Mouse (Mus musculus) left cerebral cortex, adult 8-10 months (tissue): Measurements from ENCODE around the gene Capn15. TPM values are rescaled to one million over a fixed set of nuclear protein-coding genes. Genes with fewer than 3 reads are reported as not detected.

Experiments used
- DNase-seq, 2 experiments: peaks; one replicate each; pipeline ENCODE4 v3.0.0; 2022; ENCODE audit warnings: low spot score in 2 of 2
- total RNA-seq, 4 experiments: library from RNA; stranded (reverse); gene quantifications; 2 replicates each; pipeline ENCODE4 v1.2.4; 2022

Capn15 gene
- total RNA-seq, 4 experiments from 2014 or later = 34.3 to 50.9 (median 46.4) TPM

- DNase-seq = peak; percentile 99 to 100
These were observed 65.6 kb downstream of the Capn15 start for GRCm38 (mm10) chr17:25919786-25920642.

GRCm38 (mm10) chr17:25919144-25919785, 66.3 kb downstream of the Capn15 start, which contains the start of gene Rab40c:
Gene Rab40c, minus strand, starts transcription at chr17:25919727.
- peak in 1 of 2 experiments; percentile 50 for DNase-seq

- no peak for DNase-seq
These were observed 67.4 kb downstream of the Capn15 start for GRCm38 (mm10) chr17:25918037-25918750.

GRCm38 (mm10) chr17:25916931-25917647, 68.5 kb downstream of the Capn15 start:
- DNase-seq = no peak

GRCm38 (mm10) chr17:25914295-25914694, 71.3 kb downstream of the Capn15 start:
- DNase-seq = no peak

GRCm38 (mm10) chr17:25913877-25914275, 71.7 kb downstream of the Capn15 start:
- DNase-seq = no peak

- DNase-seq = peak in 1 of 2 experiments; percentile 86
These were observed 72.3 kb downstream of the Capn15 start for GRCm38 (mm10) chr17:25913186-25913876.

- DNase-seq = no peak
These were observed 73.8 kb downstream of the Capn15 start for GRCm38 (mm10) chr17:25911816-25912215.

Other genes with a start within 250 kb of the Capn15 start
- 1 to 10 TPM in 1 of 4 experiments, under 1 TPM in 3; 0.30 to 1.1 (median 0.70) TPM for gene Mslnl, start 249.8 kb downstream of the Capn15 start, total RNA-seq
- 1 to 10 TPM; 2.3 to 4.9 (median 2.6) TPM for gene Msln, start 231.4 kb downstream of the Capn15 start, total RNA-seq
- gene Narfl, start 212.0 kb downstream of the Capn15 start, total RNA-seq = 10 to 100 TPM; 32.1 to 40.6 (median 37.2) TPM
- gene Haghl, start 200.1 kb downstream of the Capn15 start, total RNA-seq = 100 to 1,000 TPM; 120 to 140 (median 140) TPM
- gene Ccdc78, start 199.2 kb downstream of the Capn15 start, total RNA-seq = under 1 TPM in 3 of 4 experiments, not detected in 1; 0.37 to 0.84 (median 0.37) TPM
- 10 to 100 TPM; 83.6 to 99.1 (median 88.6) TPM for gene Fam173a, start 192.9 kb downstream of the Capn15 start, total RNA-seq
- 1 to 10 TPM in 2 of 4 experiments, not detected in 2; 1.8 to 3.3 TPM for gene AC134908.4, start 190.1 kb downstream of the Capn15 start, total RNA-seq
- 10 to 100 TPM; 83.0 to 89.4 (median 88.3) TPM for gene Metrn, start 188.7 kb downstream of the Capn15 start, total RNA-seq
- gene Fbxl16, start 176.7 kb downstream of the Capn15 start, total RNA-seq = 100 to 1,000 TPM; 603 to 725 (median 681) TPM
- gene Wdr24, start 162.2 kb downstream of the Capn15 start, total RNA-seq = 10 to 100 TPM; 22.1 to 28.5 (median 26.8) TPM
- gene Jmjd8, start 156.9 kb downstream of the Capn15 start, total RNA-seq = 10 to 100 TPM; 52.6 to 63.8 (median 56.4) TPM
- 100 to 1,000 TPM; 168 to 175 (median 172) TPM for gene Stub1, start 152.4 kb downstream of the Capn15 start, total RNA-seq
- 10 to 100 TPM; 32.6 to 42.3 (median 37.5) TPM for gene Rhbdl1, start 148.5 kb downstream of the Capn15 start, total RNA-seq
- 10 to 100 TPM; 19.4 to 25.5 (median 21.2) TPM for gene Gm20683, start 144.0 kb downstream of the Capn15 start, total RNA-seq
- 10 to 100 TPM; 59.9 to 86.5 (median 78.9) TPM for gene Rhot2, start 140.9 kb downstream of the Capn15 start, total RNA-seq
- 10 to 100 TPM; 23.4 to 29.1 (median 24.5) TPM for gene Wdr90, start 124.3 kb downstream of the Capn15 start, total RNA-seq
- 10 to 100 TPM; 16.8 to 25.2 (median 19.0) TPM for gene Mcrip2, start 117.0 kb downstream of the Capn15 start, total RNA-seq
- 10 to 100 TPM; 31.4 to 37.3 (median 34.6) TPM for gene Mettl26, start 110.7 kb downstream of the Capn15 start, total RNA-seq
- 1 to 10 TPM; 1.4 to 3.2 (median 1.5) TPM for gene Wfikkn1, start 104.9 kb downstream of the Capn15 start, total RNA-seq
- 10 to 100 TPM; 39.7 to 46.1 (median 45.1) TPM for gene Rab40c, start 66.1 kb downstream of the Capn15 start, total RNA-seq
- 100 to 1,000 TPM; 104 to 113 (median 104) TPM for gene Pigq, start 40.9 kb downstream of the Capn15 start, total RNA-seq
- under 1 TPM; 0.41 to 0.74 (median 0.48) TPM for gene Nhlrc4, start 40.8 kb downstream of the Capn15 start, total RNA-seq
- 1 to 10 TPM in 3 of 4 experiments, under 1 TPM in 1; 0.63 to 1.8 (median 1.4) TPM for gene A930017K11Rik, start 33.2 kb downstream of the Capn15 start, total RNA-seq
- gene Rab11fip3, start 83.8 kb upstream of the Capn15 start, total RNA-seq = 10 to 100 TPM; 89.1 to 97.8 (median 95.8) TPM
- gene Decr2, start 104.5 kb upstream of the Capn15 start, total RNA-seq = 10 to 100 TPM; 29.1 to 35.8 (median 31.0) TPM
- 1 to 10 TPM; 2.9 to 5.5 (median 4.6) TPM for gene Nme4, start 109.8 kb upstream of the Capn15 start, total RNA-seq
- gene Tmem8, start 127.5 kb upstream of the Capn15 start, total RNA-seq = 10 to 100 TPM; 13.0 to 16.3 (median 15.4) TPM
- 10 to 100 TPM; 61.0 to 74.7 (median 62.8) TPM for gene Mrpl28, start 137.7 kb upstream of the Capn15 start, total RNA-seq
- gene Axin1, start 152.9 kb upstream of the Capn15 start, total RNA-seq = 10 to 100 TPM; 24.6 to 30.3 (median 28.2) TPM
- under 1 TPM; 0.37 to 0.57 (median 0.46) TPM for gene Pdia2, start 213.3 kb upstream of the Capn15 start, total RNA-seq
- 10 to 100 TPM; 34.5 to 49.5 (median 46.8) TPM for gene Rgs11, start 217.2 kb upstream of the Capn15 start, total RNA-seq
- gene Arhgdig, start 222.0 kb upstream of the Capn15 start, total RNA-seq = 10 to 100 TPM; 86.9 to 98.2 (median 93.2) TPM